Mouse (Mus musculus) layer of hippocampus, adult 18-20 months (tissue): Measurements from ENCODE around the gene Pink1. TPM values are rescaled to one million over a fixed set of nuclear protein-coding genes. Genes with fewer than 3 reads are reported as not detected.
"Not testable (repeated sequence)": the region's sequence is repeated elsewhere in the genome, so short reads cannot be mapped to it uniquely, and the experiment has no call there.

Source experiments
- DNase-seq, 2 experiments: peaks; one replicate each; pipeline ENCODE4 v3.0.0; 2022; ENCODE audit warnings: low spot score in 2 of 2
- total RNA-seq, 2 experiments: library from RNA; stranded (reverse); gene quantifications; 2 replicates each; pipeline ENCODE4 v1.2.3; 2021

The Pink1 gene
- total RNA-seq, 2 experiments from 2014 or later, result 309 to 311 TPM

- no peak for DNase-seq
These were observed 16.7 kb upstream of the Pink1 start for GRCm38 (mm10) chr4:138342778-138343177.

GRCm38 (mm10) chr4:138342048-138342447 lies 15.9 kb upstream of the Pink1 start:
- no peak for DNase-seq

- DNase-seq, result no peak
These were observed 15.3 kb upstream of the Pink1 start for GRCm38 (mm10) chr4:138341393-138341792.

GRCm38 (mm10) chr4:138339963-138340362 lies 13.9 kb upstream of the Pink1 start:
- peak in 1 of 2 experiments; percentile 76 for DNase-seq

GRCm38 (mm10) chr4:138337341-138337740 lies 11.2 kb upstream of the Pink1 start:
- DNase-seq, result no peak

DNA sequence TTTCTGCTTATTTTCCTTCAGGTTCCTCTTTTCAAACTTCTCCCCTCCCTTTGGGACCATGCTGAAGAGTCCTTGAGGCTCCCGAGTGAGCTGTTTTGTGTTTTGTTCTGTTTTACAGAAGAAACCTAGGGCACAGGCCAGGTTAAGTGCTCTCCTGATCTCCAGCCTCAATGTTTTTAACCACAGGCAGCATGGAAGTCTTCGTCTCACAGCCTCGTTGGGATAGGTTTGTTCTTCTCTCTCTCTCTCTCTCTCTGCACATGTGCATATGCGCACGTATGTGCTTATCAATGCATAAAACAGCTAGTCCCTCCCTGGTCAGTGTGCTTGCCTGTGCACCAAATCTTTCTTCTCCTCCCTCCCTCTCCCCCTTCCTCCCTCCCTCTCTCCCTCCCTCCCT lies 10.8 kb upstream of the Pink1 start:
- no peak for DNase-seq

DNA sequence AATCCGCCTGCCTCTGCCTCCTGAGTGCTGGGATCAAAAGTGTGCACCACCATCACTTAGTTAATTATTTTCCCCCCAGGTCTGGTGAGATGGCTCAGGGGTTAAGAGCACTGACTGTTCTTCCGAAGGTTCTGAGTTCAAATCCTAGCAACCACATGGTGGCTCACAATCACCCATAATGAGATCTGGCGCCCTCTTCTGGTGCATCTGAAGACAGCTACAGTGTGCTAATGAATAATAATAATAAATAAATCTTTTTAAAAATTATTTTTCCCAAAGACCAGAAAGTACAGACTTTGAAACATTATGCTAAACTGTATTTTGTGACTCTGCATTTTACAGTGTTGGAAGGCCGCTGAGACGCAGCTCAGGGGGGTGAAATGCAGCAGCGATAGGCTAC lies 9.5 kb upstream of the Pink1 start:
- no peak for DNase-seq

DNA sequence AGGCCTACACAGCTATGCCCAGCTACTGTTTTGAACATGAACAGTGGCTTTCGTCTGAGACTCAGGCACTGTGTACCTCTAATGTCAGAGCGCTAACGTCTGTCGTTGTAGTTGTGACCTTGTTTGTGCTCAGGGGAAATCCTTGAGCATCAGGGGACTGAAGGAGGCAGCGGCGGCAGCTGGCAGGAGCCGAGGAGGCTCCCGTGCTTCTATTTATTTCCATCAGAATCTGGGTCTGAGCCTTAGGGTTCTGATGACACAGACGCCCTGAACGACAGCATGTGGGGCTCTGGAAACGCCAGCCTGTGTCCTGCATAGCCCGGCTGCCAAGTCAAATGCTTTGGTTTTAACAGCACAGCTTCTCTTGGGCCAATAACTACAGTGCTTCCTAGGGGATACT lies 8.9 kb upstream of the Pink1 start:
- no peak for DNase-seq

DNA sequence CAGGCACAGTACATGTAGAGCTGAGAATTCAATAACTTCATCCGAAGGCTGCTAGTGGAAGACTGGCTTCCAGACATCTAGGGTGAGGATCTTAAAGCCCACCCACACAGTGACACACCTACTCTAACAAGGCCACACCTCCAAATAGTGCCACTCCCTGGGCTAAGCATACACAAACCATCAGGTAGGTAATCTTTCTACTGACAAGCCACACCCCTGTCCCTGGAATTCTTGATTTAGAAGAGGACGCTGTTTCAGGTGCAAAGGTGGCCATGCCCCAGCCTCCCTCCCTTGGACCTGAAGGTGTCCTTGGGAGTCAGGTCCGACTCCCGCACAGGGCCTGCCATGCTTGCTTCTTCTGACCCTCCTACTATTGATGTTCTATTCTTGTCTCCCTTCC lies 7.0 kb upstream of the Pink1 start:
- DNase-seq, result no peak

- DNase-seq, result no peak
These were observed 5.5 kb upstream of the Pink1 start for GRCm38 (mm10) chr4:138331647-138332046.

GRCm38 (mm10) chr4:138330264-138330671 lies 4.2 kb upstream of the Pink1 start:
- DNase-seq, result no peak

DNA sequence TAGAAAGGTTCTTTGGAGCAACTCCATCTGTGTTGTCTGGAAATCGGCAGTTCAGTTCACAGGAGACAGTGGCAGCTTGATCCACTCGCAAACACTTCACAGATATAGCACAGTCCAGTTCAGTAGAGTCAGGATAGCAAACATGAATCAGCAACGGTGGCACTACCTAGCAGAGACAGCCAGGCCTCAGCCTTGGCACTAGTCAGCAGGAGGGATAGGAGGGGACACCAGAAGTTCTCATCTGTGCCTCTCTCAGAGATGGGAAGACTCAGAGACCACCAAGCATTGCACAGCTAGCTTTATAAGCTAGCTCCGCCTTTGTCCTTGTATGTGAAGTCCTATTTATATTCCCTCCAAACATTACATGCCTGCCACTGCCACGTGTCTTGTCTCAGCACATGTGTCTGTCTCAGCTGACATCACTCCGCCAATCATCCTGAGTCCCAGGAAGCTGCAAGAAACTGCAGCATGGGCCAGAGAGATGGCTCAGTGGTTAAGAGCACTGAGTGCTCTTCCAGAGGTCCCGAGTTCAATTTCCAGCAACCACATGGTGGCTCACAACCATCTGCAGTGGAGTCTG lies 1.9 kb upstream of the Pink1 start:
- DNase-seq, result no peak

GRCm38 (mm10) chr4:138327155-138327554 lies 1.0 kb upstream of the Pink1 start:
- DNase-seq, result not testable (repeated sequence)

GRCm38 (mm10) chr4:138325466-138326076 lies 536 bp downstream of the Pink1 start:
- DNase-seq, result peak; percentile 87 to 95

- no peak for DNase-seq
These were observed 1.7 kb downstream of the Pink1 start for GRCm38 (mm10) chr4:138324451-138324850.

DNA sequence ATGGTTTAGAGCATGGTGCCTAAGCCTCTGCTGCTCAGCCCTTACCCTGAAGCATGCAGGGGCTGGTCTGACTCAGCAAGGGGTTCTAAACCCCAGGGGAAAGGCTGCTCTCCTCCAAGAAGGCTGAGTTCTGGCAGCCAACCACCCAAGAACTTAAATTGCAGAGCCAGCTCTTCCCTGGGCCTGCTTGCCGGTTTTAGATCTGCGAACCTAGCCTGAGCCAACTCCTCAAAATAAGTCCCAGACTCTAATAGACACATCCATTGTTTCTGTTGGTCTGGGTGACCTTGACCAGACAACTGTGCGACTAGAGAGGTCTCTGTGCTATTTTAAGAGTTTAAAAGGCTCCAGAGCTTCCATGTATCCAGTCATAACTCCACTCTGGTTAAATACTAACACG lies 2.4 kb downstream of the Pink1 start:
- peak in 1 of 2 experiments; percentile 4 for DNase-seq

- no peak for DNase-seq
These were observed 3.4 kb downstream of the Pink1 start for GRCm38 (mm10) chr4:138322692-138323091.

- DNase-seq, result peak in 1 of 2 experiments; percentile 5
These were observed 4.6 kb downstream of the Pink1 start for GRCm38 (mm10) chr4:138321488-138321887.

- DNase-seq, result peak in 1 of 2 experiments; percentile 1
These were observed 5.4 kb downstream of the Pink1 start for GRCm38 (mm10) chr4:138320711-138321110.

- peak; percentile 78 to 95 for DNase-seq
These were observed 6.6 kb downstream of the Pink1 start for GRCm38 (mm10) chr4:138319508-138319907.

- peak in 1 of 2 experiments; percentile 66 for DNase-seq
These were observed 7.4 kb downstream of the Pink1 start for GRCm38 (mm10) chr4:138318509-138319266.

DNA sequence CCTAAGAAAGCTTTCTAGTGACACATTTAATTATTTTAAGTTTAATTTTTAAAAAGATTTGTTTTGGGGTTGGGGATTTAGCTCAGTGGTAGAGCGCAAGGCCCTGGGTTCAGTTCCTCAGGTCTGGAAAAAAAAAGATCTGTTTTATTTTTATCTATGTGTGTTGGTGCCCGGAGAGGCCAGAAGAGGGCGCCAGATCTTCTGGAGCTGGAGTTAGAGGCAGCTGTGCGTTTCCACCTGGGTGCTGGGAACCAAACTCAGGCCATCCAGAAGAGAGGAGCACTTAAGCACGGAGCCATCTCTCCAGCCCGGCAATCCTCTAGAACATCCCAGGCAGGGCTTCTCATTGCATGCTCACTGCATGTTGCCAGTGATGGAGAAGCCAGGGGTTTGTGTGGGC lies 9.7 kb downstream of the Pink1 start:
- peak in 1 of 2 experiments; percentile 2 for DNase-seq
